Mouse (Mus musculus) liver, postnatal 0 days (tissue): ENCODE results near the gene Fbxl16.

Source experiments
- CTCF ChIP-seq: sonication (generic); IDR thresholded peaks from 2 replicates; pipeline ENCODE4 v1.5.1; 2016; ENCODE audit warnings: antibody characterized with exemption, low read depth
- EP300 ChIP-seq: IDR thresholded peaks from 2 replicates; pipeline ENCODE4 v1.6.1; 2016; ENCODE audit warnings: antibody characterized with exemption, low read depth, mild to moderate bottlenecking

GRCm38 (mm10) chr17:25860832-25861703 is 52.2 kb downstream of the Fbxl16 start, which contains the start of gene Wdr90:
- TF ChIP-seq CTCF = peak; percentile 49
- TF ChIP-seq EP300 = no peak
